Mouse (Mus musculus) stomach, embryonic 14.5 days (tissue): ENCODE measurements around the gene Sh3d19. TPM values are rescaled to one million over a fixed set of nuclear protein-coding genes. Genes with fewer than 3 reads are reported as not detected.

Experiments
- ATAC-seq: fragments of 200-750 bp; cut with Nextera tagmentation; 2 replicates; pipeline ENCODE4 v1.8.0; 2017; ENCODE audit warnings: low read depth, moderate TSS enrichment; ENCODE audit not compliant: insufficient number of reproducible peaks, insufficient read depth, low FRiP score
- H3K27ac ChIP-seq: fragments of 300-500 bp; sonication (generic); 2 replicates; pipeline ENCODE4 v1.5.1; 2014; ENCODE audit warnings: mild to moderate bottlenecking, low read length, moderate library complexity, mixed read lengths
- H3K27me3 ChIP-seq: fragments of 300-500 bp; sonication (generic); 2 replicates; pipeline ENCODE4 v1.6.1; 2014; ENCODE audit warnings: low read length, control low read depth, mixed read lengths; ENCODE audit not compliant: control insufficient read depth, insufficient read depth
- H3K36me3 ChIP-seq: fragments of 300-500 bp; sonication (generic); 2 replicates; pipeline ENCODE4 v1.6.1; 2014; ENCODE audit warnings: mild to moderate bottlenecking, control low read depth, low read length, moderate library complexity, mixed read lengths; ENCODE audit not compliant: control insufficient read depth, insufficient read depth
- H3K4me1 ChIP-seq: fragments of 300-500 bp; sonication (generic); 2 replicates; pipeline ENCODE4 v1.6.1; 2014; ENCODE audit warnings: low read length, control low read depth, mixed read lengths; ENCODE audit not compliant: control insufficient read depth, insufficient read depth
- H3K4me2 ChIP-seq: fragments of 300-500 bp; sonication (generic); replicated peaks from 2 replicates; pipeline ENCODE4 v1.6.1; 2014; ENCODE audit warnings: low read depth, low read length, control low read depth
- H3K4me3 ChIP-seq: fragments of 300-500 bp; sonication (generic); 2 replicates; pipeline ENCODE4 v1.5.1; 2014; ENCODE audit warnings: low read depth, low read length, control low read depth
- H3K9ac ChIP-seq: fragments of 300-500 bp; sonication (generic); replicated peaks from 2 replicates; pipeline ENCODE4 v1.6.1; 2014; ENCODE audit warnings: low read depth, mild to moderate bottlenecking, control low read depth, low read length, moderate library complexity, mixed read lengths
- H3K9me3 ChIP-seq: fragments of 300-500 bp; sonication (generic); 2 replicates; pipeline ENCODE4 v1.6.1; 2016; ENCODE audit warnings: low read depth, low read length, control low read depth; ENCODE audit not compliant: control insufficient read depth
- WGBS: fragments of 180-500 bp; shearing (Covaris S2); extraction: QIAGEN DNeasy Blood & Tissue Kit; methylation state at CpG from one replicate; pipeline ENCODE4 v1.1.7; 2014; 5-methylcytosine and 5-hydroxymethylcytosine counted together
- polyA plus RNA-seq: library from polyadenylated mRNA; unstranded; fragments of >200 nt; fragmentation: Nextera tagmentation; extraction: Ambion mirVana; gene quantifications from 2 replicates; pipeline ENCODE4 v1.2.1, GENCODE M21; 2014

Sh3d19 gene
- polyA plus RNA-seq, 1 experiment from 2014 or later = 48.1 TPM

DNA sequence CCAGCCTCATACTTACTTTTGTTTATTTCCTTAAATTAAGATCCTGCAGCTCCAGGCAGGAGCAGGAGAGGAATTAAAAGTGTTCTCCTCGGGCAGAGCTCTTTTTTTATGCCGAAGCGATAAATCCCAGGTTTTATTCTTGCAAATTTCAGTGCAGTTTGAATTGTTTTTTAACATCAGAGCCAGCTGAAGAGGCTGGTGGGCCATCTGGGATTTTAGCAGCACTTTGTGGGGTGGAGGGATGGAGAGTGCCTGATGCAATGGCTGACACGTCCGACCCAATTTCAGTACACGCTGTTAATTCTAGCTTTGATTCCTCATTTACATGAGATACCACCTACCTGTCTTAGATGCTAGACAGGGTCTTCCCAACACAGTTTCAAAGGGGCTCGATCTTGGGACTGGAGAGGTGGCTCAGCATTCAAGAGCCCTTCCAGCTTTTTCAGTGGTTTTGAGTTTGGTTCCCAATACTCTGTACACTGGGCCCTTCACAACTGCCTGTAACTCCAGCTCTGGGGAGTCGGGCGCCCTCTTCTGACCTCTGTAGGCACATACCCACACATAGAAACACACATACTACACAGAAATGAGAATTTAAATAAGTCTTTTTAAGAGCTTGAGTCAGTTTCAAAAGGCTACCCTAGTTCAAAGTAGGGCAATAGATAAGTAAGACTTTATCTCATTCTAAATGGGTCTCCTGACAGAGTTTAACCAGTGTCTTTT, 76.9 kb downstream of the Sh3d19 start:
- ATAC-seq = no peak
- no peak overlapping the region for H3K4me2 ChIP-seq
- H3K36me3 ChIP-seq = peaks cover 4% of the 10 kb centered on the region; the same call in 1 of the 2 replicates
- WGBS = 95% methylated on average over 9 of the region's 9 CpGs
- H3K9ac ChIP-seq = no peak overlapping the region
- H3K27ac ChIP-seq = no peak overlapping the region
- H3K9me3 ChIP-seq = peaks cover 6% of the 10 kb centered on the region; the same call in 1 of the 2 replicates
- H3K27me3 ChIP-seq = no peaks in the 10 kb centered on the region
- H3K4me1 ChIP-seq = peaks cover 5% of the 10 kb centered on the region; the same call in 1 of the 2 replicates
- H3K4me3 ChIP-seq = no peak overlapping the region

DNA sequence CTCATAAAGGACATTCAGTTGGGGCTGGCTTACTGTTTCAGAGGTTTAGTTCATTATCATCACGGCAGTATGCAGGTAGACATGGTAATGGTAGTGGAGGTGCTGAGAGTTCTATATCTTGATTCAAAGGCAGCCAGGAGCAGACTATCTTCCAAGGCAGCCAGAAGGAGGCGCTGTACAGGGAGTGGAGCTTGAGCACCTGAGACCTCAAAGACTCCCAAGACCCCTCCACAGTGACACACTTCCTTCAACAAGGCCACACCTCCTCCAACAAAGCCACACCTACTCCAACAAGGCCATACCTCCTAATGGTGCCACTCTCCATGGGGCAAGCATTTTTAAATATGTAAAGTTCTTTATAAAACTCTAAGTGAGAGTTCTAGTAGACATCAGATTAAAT, 78.1 kb downstream of the Sh3d19 start:
- Histone ChIP-seq H3K9ac (no peak overlapping the region), H3K27me3 (no peaks in the 10 kb centered on the region), H3K4me3 (no peak overlapping the region), H3K9me3 (peaks cover 3% of the 10 kb centered on the region; the same call in 1 of the 2 replicates), H3K4me2 (no peak overlapping the region), H3K36me3 (peaks cover 4% of the 10 kb centered on the region; the same call in 1 of the 2 replicates), H3K27ac (no peak overlapping the region), H3K4me1 (peaks cover 5% of the 10 kb centered on the region; the same call in 1 of the 2 replicates)
- ATAC-seq = no peak
- WGBS = 87% methylated on average over 2 of the region's 2 CpGs

DNA sequence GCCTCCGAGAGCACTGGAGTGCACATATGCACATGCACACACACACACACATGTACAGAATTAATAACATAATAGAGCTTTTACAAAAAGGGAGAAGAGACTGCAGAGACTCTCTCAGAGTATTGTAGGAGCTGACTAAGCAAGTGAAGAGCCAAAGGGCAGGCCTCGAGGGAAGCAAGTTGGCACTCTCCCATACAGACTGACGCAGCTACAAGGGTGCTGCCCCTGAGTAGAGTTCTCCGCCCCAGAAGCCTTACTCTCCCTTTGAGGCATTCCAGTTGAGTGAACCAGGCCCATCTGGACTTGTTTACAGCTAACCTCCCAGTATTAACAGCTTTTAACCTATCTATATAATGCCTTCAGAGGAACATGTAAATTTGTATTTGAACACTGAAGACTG, 85.8 kb downstream of the Sh3d19 start:
- WGBS = 64% methylated on average over 4 of the region's 4 CpGs

DNA sequence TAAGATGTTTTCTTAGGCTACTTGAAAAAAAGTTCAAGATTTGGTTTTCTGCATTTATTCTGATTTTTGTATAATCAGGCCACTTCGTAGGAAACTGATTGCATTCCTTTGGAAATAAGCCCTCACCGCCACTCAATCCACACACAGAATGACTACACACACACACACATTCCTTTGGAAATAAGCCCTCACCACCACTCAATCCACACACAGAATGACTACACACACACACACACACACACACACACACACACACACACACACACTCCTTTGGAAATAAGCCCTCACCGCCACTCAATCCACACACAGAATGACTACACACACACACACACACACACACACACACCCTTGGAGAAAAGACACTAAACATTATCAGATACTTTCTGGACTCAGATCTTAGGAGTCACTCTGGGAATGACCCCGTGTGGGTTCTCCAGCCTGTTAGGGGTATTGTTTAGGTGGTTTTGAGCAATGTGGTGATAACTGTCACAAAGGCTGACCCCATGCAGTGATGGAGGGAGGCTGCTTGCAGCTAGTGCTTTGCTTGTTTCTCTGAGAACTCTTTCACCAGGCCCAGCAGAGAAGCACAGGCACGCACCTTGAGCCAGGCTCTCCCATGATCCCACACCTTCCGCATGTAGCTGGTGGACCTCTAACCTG, 86.7 kb downstream of the Sh3d19 start:
- Histone ChIP-seq H3K4me2 (no peak overlapping the region), H3K9ac (no peak overlapping the region), H3K27ac (no peak overlapping the region), H3K27me3 (no peaks in the 10 kb centered on the region), H3K4me1 (no peaks in the 10 kb centered on the region), H3K4me3 (no peak overlapping the region), H3K9me3 (no peaks in the 10 kb centered on the region), H3K36me3 (no peaks in the 10 kb centered on the region)
- no peak for ATAC-seq
- 59% methylated on average over 6 of the region's 6 CpGs for WGBS

More for the DNA sequence above, 85.8 kb downstream of the Sh3d19 start:
- Histone ChIP-seq H3K4me3 (no peak overlapping the region), H3K9me3 (no peaks in the 10 kb centered on the region), H3K4me1 (no peaks in the 10 kb centered on the region), H3K36me3 (no peaks in the 10 kb centered on the region), H3K9ac (no peak overlapping the region), H3K27me3 (no peaks in the 10 kb centered on the region), H3K27ac (no peak overlapping the region), H3K4me2 (no peak overlapping the region)
- ATAC-seq = no peak

DNA sequence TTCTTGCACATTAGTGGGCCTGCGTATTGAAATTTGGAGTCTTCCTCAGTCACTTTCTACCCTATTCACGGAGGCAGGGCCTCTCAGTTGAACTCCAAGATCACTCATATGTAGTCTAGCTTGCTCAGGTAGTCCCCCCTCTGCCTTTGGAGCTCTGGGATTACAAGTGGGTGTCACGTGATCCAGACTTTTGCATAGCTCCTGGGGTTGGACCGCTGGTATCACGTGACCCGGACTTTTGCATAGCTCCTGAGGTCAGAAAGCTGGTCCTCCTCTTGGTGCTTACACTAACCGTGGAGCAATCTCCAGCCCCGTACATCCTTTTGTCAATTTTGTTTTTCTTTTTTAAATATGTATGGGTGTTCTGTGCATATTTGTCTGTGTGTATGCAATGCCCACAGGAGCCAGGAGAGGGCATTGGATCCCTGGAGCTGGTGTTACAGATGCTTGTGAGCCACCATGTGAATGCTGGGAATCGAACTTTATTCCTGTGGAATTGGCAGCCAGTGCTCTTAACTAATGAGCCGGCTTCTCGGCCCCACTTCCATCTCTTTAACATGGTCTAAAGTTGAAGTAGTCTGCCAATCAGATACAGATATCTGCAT, 98.8 kb downstream of the Sh3d19 start:
- no peaks in the 10 kb centered on the region for H3K27me3 ChIP-seq
- H3K4me1 ChIP-seq = no peaks in the 10 kb centered on the region
- H3K9me3 ChIP-seq = peaks cover 3% of the 10 kb centered on the region; the same call in 1 of the 2 replicates
- no peak overlapping the region for H3K27ac ChIP-seq
- H3K4me3 ChIP-seq = no peak overlapping the region
- no peaks in the 10 kb centered on the region for H3K36me3 ChIP-seq
- no peak for ATAC-seq
- WGBS = 93% methylated on average over 11 of the region's 11 CpGs
- H3K4me2 ChIP-seq = no peak overlapping the region
- H3K9ac ChIP-seq = no peak overlapping the region

DNA sequence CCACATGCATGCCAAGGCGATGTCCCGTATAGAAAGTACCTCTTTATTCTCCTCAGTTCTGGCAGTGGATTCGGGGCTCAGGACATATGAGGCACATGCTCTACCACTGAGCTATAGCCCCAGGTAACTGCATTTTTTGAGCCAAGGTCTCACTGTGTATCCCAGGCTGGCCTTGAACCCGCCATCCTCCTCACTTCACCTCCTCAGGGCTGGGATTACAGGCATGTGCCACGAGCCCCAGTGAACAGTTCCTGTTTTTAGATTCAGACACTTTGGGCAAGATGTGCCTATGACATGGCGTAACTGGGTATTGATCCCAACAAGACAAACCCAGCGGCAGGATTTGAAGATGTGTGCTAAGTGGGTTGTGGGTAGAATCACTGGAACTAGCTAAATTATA, 99.9 kb downstream of the Sh3d19 start:
- Histone ChIP-seq H3K9me3 (peaks cover 3% of the 10 kb centered on the region; the same call in 1 of the 2 replicates), H3K27me3 (no peaks in the 10 kb centered on the region), H3K36me3 (no peaks in the 10 kb centered on the region), H3K27ac (no peak overlapping the region), H3K4me1 (no peaks in the 10 kb centered on the region), H3K9ac (no peak overlapping the region), H3K4me3 (no peak overlapping the region), H3K4me2 (no peak overlapping the region)
- WGBS = 92% methylated on average over 7 of the region's 7 CpGs
- no peak for ATAC-seq

DNA sequence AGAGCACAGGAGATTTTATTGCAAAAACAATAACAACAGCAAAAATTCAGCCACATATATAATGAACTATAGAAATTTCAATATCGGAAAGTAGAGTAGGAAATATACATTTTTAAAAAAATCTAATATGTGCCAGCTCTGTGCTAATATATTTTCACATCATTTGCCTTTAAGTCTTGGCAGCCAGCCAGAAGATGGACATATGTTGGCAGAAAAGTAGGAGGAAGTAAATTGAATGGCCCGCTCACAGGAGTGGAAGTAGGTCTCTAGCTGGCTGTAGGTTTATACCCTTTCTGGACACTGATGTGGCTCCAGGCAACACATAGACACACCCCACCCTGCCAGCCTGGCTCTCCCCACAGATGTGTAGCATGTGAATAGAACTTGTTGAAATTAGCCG, 101.2 kb downstream of the Sh3d19 start:
- ATAC-seq = no peak
- 59% methylated on average over 3 of the region's 3 CpGs for WGBS

DNA sequence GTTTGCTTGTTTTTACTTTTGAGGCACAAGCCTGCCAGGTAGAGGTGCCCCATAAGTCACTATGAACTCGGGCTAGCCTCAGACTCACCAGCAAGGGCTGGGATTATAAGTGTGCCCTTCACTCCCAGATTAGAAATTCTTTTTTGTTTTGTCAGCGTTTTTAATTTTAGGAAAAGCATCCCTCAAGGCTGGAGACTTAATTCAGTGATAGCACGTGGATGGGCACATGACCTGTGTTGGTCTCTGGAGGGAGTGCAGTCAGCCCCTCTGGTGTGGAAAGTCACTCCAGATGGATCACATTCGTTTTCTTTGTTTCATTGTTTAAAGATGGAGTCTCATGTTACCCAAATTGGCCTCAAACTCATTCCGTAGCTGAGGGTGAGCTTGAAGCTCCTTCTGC, 102.0 kb downstream of the Sh3d19 start:
- no peaks in the 10 kb centered on the region for H3K4me1 ChIP-seq
- H3K27me3 ChIP-seq = no peaks in the 10 kb centered on the region
- no peak overlapping the region for H3K9ac ChIP-seq
- no peak overlapping the region for H3K27ac ChIP-seq
- no peaks in the 10 kb centered on the region for H3K36me3 ChIP-seq
- H3K4me3 ChIP-seq = no peak overlapping the region
- WGBS = 66% methylated on average over 5 of the region's 5 CpGs
- H3K9me3 ChIP-seq = peaks cover 3% of the 10 kb centered on the region; the same call in 1 of the 2 replicates
- no peak for ATAC-seq
- H3K4me2 ChIP-seq = no peak overlapping the region

More for the DNA sequence above, 101.2 kb downstream of the Sh3d19 start:
- Histone ChIP-seq H3K27ac (no peak overlapping the region), H3K4me3 (no peak overlapping the region), H3K4me1 (no peaks in the 10 kb centered on the region), H3K9ac (no peak overlapping the region), H3K36me3 (no peaks in the 10 kb centered on the region), H3K9me3 (peaks cover 3% of the 10 kb centered on the region; the same call in 1 of the 2 replicates), H3K4me2 (no peak overlapping the region), H3K27me3 (no peaks in the 10 kb centered on the region)
